Mouse (Mus musculus): Measurements from ENCODE around the gene Zic2.
"Not testable (repeated sequence)": the region's sequence is repeated elsewhere in the genome, so short reads cannot be mapped to it uniquely, and the experiment has no call there.

The Zic2 gene

DNA sequence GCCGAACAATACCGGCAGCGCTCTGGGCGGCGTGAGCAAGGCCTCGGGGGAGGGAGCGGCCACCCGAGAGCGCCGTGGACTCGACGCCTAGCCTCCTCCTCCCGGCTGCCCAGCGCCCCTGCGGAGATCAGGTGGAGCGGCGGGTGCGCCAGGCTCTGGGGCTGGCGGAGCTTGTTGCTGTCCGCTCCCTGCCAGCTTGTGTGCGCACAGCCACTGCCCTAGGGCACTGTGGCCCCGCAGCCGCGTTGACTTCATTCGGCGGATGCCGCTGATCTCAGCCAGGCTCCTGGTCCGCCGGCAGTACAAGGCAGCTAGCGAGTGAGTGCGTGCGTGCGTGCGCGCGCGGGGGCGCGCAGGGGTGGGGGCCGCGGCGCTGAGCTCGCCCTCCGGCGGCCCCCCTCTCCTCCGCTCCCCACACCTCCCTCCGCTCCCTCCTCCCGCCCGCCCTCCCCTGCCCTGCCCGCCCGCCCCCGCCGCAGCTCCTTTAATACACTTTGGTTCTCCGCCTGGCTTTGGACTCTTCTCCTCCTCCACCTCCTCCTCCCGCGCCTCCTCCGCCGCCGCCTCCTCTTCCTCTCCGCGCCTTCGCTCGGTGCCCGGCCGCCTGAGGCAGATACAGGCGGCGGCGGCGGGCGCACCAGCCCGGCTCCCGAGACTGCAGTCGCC lies at the start of gene Zic2:
Zic2 (plus strand) TSS at position 545 of the 666 bp plus-strand sequence.
- DNase-seq (ENCODE audit: extremely low spot score, low read depth, low spot score) = no peak

DNA sequence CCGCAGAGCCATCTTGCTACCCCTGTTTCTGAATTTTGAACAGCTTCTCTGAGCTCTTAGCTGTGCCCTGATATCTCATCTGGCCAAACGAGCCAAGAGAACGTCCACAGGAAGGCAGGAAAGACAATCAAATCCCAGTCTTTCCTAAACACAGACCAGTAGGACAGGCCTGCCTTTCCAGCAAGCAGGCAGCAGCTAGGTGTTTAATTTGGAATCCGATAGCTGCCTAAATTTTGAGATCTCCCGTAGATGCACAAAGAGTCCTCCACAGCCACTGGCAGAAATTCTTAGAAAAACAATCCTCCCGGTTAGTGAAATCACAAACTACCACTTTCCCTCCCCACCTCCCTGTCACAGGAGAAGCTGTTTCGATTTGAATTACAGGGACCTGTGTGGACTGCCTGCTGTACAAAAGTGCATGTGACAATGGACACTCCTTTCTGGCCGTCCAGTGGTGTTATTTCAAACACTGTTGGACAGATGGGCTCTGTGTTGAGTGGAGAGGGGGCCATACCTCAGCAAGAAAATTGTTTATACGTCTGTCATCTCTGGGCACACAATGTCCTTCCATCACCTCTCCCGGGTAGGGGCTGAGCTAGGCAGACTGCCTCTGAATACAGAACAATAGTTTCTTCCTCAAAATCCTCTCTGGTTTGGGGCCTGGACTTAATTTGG lies 48.6 kb upstream of the Zic2 start:
- no peak for DNase-seq (ENCODE audit: extremely low spot score, low read depth, low spot score)

DNA sequence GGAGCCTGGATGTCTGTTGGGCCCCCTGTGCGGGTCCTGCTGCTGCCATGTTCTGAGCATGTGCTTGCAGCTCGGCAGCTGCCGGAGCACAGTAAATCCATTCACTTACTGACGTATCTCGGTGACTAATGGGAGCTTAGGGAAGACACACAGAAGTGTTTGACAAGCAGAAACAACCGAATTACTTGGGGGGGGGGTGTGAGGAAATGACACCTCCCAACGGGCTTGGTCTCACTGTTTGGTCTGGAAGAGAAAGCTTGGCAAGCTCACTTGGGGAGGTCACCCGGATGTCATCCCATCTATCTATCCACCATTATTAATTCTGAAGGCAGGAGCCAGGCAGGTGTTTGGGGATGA lies 48.1 kb upstream of the Zic2 start:
- no peak for DNase-seq (ENCODE audit: extremely low spot score, low read depth, low spot score)

DNA sequence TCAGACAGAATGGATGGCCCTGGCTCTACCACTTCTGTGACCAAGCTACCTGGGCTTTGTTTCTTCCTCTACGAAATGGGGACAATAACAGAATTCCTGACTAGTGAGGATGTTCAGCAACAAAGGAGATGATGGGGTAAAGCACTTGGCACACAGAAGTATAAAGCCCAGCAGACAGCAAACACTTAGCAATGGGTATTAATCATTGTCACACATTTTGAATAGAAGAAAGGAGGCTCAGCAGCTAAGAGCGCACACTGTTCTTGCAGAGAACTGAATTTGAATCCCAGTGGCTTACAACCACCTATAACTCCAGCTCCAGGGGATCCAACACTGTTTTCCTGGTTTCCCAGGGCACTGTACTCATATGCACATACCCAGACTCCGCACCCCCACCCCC lies 47.6 kb upstream of the Zic2 start:
- no peak for DNase-seq (ENCODE audit: extremely low spot score, low read depth, low spot score)

DNA sequence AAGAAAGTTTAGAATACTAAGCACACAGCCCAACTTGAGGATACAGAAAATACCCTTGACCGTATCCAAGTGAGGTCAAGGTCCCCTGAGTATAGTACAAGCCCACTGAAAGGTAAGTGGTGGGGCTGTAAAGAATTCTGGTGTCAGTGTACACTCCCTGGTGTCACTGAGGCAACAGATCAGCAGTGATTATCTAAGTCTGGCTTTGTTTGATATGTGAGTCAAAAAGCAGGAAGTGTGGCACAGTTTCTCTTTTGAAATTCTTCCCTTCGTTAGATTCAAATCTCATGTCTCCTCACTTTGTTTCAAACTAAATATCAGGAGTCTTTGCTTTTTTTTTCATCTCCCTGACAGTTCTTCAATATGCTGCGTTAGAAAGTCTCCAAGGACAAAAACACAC lies 42.7 kb upstream of the Zic2 start:
- no peak for DNase-seq (ENCODE audit: extremely low spot score, low read depth, low spot score)

DNA sequence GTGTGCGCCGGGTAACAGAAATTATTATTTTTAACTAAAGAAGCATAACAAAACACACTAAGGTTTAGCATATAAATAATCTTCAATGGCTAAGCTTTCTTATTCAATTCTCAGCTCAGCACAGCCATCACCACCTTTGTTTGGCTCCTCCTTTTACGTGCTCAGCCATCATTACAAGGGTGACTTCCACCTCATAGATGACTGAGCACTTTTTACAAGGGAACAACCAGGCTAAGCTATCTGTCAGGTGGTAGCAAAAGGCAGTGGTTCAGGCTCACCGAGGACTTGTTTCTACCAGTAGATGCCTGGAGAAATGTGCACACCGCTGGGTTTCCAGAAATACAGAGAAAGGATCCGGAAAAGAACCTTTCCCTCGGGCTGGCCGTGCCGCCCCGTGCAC lies 41.2 kb upstream of the Zic2 start:
- no peak for DNase-seq (ENCODE audit: extremely low spot score, low read depth, low spot score)

DNA sequence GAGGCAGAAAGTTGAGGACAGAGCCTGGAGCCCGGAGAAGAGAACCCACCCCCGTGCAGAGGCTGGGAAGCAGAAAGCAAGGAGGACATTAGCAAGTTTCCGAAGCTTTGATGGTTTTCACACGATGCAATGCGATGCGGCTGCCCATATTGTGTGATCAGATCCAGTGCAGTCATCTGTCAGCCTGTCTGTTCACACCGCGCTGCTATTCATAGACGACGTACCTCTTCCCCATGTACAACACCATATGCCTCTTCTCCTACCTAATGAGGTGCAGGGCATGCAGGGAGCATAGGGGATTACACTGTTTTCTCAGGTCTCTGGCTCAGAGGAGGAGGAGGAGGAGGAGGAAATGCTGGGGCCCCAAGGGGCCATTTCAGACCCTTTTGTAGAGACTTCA lies 38.4 kb upstream of the Zic2 start:
- no peak for DNase-seq (ENCODE audit: extremely low spot score, low read depth, low spot score)

DNA sequence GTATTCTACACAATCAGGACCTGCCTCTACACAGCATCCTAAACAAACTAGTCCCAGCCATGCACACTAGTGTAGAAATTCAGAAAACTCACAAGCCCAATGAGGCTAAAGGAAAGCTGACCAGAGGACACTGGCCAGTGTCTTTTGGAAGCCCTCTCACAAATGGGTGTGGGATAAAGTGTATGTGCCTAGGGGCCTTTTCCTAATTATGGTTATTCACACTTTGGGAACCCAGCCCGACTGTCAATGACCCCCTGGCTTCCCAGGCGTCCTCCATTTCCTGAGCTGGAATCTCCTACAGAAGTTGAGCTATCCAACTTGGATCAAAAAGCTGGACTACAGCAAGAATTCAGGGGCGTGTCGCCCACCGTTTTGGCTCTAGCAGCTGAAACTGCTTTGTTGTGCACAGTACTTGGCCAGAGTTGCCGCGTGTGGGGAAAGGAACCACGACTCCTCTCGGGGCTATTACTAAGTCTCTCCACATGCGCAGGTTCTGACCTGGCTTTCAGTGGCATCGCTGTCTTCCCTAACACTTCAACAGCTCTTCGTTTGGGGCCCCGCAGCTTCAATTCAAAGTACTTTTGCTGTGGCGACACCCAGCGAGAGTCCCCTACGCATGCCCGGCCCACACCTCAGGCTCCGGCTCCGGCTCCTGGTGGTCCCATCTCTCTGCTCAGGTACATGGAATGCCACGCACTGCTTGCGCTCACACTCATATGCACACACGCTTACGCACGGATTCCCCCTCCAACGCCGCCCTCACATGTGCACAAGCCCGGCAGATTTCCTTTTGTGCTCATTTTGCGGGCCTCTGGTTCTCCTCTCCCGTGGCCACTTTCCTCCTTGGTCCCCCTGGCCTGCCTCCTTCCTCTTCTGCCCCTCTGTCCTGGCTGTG lies 25.4 kb upstream of the Zic2 start:
- no peak for DNase-seq (ENCODE audit: extremely low spot score, low read depth, low spot score)

DNA sequence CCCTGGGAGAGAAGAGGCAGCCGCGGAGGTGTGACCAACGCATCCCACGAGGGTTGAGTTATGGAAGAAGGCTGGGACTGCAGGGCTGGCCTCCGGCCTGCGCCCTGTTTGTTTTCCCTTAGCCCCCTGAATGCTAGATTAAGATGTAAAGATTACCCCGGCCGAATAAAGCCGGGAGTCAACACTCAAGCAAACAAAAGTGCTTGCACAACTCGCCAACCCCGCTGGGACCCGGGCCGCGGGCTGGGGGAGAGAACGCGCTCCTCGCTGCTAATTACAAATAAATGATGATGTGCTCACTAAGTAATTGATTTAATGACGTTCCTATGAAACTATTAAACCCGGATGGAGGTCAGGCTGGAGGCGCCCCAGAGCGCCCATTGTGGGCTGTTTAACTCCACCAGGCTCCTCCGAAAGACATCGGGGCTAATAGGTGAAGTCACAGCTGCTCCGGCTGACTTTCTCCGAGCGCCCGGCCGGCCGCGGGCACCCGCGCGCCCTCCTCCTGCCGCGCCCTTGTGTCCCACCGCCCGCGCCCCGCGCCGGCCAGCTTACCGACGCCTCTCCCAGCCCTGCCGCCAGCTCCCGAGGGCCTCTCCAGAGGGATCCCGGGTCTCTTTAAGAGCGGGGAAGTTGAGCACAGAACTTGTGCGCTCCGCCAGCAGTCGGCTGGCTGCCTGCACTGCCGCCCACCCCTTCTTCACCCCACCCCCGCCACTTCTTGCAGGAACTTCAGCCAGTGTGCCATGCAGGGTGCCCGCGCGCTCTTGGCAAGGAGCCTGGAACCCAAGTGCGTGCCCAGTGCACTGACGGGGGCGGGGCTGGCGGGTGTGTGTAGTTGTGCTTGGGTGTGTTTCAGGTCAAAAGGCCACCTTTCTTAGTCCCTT lies 24.5 kb upstream of the Zic2 start, which contains the start of gene Gm5089:
Gm5089 (minus strand) TSS at position 620 of the 887 bp plus-strand sequence.
- no peak for DNase-seq (ENCODE audit: extremely low spot score, low read depth, low spot score)

DNA sequence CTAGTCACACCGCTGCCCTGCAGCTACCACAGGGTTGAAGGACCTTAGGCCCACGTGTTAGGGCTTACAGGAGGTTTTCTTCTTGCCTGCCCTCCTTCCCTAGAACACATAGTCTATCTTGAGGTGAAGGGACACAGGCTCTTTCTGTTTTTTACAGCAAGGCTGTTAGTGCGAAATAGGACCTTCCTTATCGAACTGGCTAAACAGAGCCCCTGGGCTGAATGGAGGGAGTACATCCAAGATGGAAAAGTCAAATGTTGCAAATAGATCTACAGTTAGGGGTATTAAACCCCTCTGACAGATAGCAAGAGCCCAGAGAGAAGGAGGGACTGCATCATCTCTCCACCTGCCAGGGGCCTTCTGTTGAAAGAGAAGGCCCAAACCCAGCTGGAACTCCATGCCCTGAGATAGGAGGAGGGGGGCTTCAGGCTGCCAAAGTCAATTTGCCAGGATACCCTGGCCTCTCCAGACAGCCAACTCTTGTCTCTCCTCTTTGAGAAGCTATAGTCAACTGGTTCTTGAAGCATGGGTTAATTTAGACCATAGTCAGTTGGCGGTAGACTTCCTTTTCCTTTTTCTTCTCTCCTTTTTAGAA lies 23.6 kb upstream of the Zic2 start:
- no peak for DNase-seq (ENCODE audit: extremely low spot score, low read depth, low spot score)

DNA sequence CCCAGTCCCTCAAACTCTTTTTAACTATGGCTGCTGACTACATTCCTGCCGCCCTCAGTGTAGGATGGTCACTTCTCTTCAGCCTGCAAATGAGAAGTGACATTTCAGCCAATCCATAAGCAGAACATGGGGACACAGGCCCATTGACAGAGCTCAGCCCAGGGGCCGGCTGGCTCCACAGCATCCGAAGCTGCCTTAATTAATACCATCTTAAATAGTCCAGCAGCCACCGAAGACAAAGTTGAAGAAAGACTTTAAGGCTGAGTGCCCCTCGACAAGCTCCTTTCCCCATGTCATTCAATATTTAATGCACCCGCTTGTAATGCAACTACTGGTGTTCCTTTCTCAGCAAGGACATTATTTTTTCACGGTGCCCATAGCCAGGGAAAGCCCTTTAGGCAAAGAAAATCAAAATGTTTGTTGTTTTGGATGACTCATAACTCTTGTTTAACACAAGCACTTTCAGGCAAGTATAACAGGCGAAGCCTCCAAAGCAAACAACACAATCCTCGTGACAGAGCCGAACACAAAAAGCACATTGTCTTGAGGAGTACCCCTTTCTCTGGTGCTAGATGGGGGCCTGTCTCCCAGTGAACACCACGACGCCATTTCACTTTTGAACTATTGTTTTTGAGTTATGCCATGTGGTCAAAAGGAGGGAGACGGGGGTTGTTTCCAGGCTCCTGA lies 22.4 kb upstream of the Zic2 start:
- DNase-seq (ENCODE audit: extremely low spot score, low read depth, low spot score) = no peak

DNA sequence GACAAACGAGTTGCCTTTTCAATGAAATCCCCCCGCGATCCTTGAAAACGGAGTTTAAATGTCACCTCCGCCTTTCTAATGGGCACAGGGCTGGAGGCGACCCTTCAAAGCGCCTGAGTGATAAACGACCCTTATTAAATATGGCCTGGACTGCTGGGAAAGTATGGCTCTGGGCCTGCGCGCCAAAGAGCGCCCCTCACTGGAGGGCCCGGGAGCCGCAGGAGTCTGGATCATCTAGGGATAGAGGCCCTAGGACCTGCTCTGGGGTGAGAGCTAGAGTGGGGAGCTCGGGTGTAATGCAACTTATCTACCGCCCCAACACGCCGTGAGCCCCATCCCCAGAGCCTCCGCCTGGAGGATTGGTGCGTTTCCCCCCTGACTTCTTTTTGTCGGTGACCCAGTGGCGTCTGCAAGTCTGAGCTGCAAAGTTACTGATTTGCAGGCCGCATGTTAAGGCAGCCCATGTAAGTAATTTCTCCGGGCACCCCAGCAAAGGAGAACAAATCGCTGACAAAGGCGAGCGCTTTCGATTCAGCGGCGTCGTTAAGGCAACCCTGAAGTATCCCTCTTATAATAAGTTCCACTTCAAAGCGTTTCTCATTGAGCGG lies 21.7 kb upstream of the Zic2 start:
- no peak for DNase-seq (ENCODE audit: extremely low spot score, low read depth, low spot score)

DNA sequence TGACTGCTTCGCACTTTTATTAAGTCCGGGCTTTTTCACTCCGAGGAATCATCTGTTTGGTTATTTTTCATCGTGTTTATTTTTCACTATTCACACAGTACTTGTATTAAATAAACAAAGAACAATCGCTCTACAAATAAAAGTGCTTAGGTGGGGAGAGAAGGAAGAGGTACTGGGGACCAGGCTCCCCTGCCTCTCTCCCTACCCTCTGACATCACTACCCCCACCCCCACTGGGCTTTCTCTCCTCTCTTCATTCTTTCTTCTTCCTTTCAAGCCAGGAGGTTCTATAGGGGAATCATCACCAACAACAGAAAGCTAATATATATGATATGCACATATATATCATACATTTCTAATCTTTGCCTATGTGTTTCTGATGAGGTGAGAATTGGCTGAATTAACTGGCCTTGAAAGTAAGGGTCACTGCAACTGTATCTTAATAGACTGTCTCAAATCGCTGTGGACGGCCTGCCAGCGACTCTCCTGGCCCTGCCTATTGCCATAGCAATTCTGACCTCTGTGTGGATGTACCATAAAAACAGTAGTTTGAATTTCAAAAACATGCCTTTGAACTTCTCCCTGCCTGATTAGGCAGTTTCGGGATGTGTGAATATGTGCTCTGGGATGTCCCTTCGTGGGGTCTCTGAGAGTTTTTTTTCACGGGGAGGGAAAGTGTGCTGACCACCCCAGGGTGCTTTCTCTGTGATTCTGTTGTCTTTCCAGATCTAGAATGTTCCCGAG lies 21.1 kb upstream of the Zic2 start:
- no peak for DNase-seq (ENCODE audit: extremely low spot score, low read depth, low spot score)

DNA sequence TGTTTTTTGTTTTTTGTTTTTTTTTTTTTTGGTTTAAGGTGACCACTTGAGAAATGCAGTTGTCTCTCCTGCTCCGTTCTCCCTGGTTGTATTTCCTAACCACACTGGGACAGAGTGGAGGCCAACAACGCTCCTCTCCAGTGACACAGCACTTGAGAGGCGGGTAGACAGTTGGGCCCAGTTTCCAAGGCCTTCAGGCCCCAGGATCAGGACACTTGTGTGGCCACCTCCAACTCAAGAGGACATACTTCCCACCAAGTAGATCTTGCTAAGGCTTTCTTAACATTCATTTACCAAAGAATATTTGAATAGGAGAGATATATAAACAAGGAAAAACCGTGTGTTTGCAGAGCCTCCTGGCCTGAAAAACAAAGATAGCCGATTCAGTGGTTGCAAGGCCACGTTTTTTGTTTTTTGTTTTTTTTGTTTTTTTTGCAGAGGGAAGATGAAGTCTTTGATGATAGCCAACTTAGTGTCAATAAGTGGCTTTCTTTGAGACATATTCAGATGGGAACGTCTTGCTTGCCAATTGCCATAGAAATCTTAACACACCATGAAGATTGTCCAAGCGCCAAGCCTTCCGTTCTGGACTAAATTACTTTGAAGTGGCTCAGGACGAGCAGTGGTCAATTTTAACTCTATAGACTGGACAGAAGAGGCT lies 20.2 kb upstream of the Zic2 start:
- DNase-seq (ENCODE audit: extremely low spot score, low read depth, low spot score) = no peak

DNA sequence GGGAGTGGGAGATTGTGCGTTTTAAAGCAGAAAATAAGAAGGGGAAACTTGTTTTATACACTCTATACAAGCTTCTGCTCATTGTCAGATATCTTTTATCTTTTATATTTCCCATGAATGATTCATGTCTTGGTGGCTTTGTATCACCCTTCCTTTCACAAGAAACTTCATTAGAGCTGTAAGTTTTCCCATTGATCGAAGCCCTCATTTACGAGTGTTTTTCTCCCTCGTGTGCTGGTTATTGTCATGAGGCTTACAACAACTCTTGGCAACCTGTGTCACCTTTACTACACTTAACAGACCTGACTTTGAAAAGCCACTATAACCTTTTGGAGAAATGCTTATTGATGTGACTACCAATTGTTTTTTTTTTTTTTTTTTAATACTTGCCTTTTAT lies 19.7 kb upstream of the Zic2 start:
- no peak for DNase-seq (ENCODE audit: extremely low spot score, low read depth, low spot score)

DNA sequence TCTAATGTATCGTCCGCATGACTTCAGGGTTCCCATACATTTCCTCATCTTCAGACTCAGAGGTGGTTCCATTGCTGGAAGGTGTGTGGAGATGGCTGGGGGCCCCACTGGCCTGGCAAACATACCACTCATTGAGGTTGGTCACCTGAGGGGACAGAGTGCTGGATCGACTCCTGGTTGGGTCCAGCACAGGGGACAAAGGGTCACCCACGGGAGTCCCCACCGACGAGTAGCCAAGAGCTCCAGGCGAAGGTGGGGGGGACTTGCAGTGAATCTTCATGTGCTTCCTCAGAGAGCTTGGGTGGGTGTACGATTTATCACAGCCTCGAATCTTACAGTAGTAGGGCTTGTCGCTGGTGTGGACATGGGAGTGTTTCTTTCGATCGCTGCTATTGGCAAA lies 15.9 kb upstream of the Zic2 start:
- DNase-seq (ENCODE audit: extremely low spot score, low read depth, low spot score) = not testable (repeated sequence)

DNA sequence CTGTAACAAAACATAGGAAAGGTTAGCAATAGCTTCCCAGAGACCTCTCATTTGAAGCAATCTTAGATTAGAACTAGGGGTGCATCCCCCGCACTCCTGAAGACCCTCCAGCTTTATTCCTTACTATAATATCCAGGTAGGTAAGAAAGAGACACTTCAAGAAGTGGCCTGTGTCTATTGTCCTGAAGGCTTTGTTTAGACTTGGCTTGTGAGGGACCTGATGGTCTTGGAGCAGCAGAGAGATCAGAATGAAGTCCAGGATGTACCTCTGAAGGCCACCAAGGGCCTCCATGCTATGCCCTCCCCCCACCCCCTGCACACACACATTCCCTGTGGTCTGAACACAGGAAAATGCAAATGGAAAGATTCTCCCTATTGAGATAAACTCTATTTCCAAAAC lies 15.5 kb upstream of the Zic2 start:
- no peak for DNase-seq (ENCODE audit: extremely low spot score, low read depth, low spot score)

DNA sequence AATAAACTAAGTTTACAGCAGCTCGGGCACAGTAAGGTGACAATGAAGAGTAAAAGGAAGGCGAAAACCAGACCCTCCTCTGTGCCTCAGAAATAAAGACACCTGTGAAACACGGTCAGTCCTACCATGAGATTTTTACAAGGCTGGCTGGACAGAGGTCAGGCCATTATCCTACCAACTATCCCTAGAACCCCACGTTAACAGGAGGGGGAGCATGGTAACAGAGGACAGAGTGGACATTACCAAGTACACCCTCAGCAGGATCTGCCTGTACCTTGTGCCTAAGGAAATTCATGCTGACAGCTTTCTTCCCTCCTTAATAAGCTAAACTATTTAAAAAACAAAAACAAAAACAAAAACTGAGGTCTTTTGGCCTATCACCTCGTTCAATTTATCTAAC lies 15.0 kb upstream of the Zic2 start:
- DNase-seq (ENCODE audit: extremely low spot score, low read depth, low spot score) = no peak
